Mouse (Mus musculus): ENCODE results near the gene V1ra8.
"Not testable (repeated sequence)": the region's sequence is repeated elsewhere in the genome, so short reads cannot be mapped to it uniquely, and the experiment has no call there.

The V1ra8 gene

DNA sequence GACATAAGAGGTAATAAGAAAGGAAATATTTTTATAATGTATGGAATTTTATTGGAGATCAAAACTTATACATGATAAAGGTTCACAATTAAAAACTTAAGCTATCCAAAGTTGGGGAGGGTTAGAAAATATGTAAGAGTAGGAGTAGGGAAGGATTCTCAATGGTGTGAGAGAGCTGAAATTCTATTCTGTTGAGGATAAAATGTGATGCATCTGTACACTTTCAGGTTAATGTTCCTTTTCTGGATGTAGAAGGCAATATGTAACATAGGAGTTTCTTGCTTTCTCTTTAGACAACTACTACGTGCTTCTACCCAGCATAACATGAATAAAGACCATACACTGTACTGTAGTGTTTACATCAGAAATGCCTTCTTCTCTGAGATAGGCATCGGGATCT lies at the start of gene V1ra8:
Gene V1ra8, plus strand, starts transcription at position 301 of the 400 bp plus-strand sequence.
- DNase-seq (ENCODE audit: low spot score in 2 of 2), result not testable (repeated sequence)

GRCm38 (mm10) chr6:90160139-90160538 lies 42.5 kb upstream of the V1ra8 start:
- DNase-seq (ENCODE audit: low spot score in 2 of 2), result no peak

DNA sequence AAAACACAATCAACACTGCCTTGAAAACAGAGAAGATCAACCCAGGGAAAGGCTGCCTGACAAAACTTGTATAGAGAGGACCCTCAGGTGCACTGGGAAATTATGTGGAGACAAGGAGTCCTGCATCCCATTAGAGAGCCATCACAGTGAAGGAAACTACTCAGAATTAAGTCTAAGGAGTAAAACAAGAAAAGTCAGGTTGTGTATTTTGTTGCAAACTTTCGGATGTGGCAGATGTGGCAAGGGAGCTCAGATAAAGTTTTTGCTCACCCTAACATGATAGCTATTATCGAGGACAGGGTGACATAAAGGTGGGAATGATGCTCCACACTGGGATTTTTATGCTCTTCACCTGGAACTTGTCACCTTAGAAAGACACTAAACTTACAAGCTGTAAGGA lies 28.1 kb upstream of the V1ra8 start, which contains the start of gene Vmn1r52:
Gene Vmn1r52, plus strand, starts transcription at position 301 of the 400 bp plus-strand sequence.
- DNase-seq (ENCODE audit: low spot score in 2 of 2), result no peak

- DNase-seq (ENCODE audit: low spot score in 2 of 2), result no peak
These were observed 21.7 kb downstream of the V1ra8 start, which contains the start of gene Vmn1r53 for GRCm38 (mm10) chr6:90224338-90224737. Gene Vmn1r53, minus strand, starts transcription at chr6:90224438.

GRCm38 (mm10) chr6:90232114-90232513 lies 29.5 kb downstream of the V1ra8 start:
- not testable (repeated sequence) for DNase-seq (ENCODE audit: low spot score in 2 of 2)

DNA sequence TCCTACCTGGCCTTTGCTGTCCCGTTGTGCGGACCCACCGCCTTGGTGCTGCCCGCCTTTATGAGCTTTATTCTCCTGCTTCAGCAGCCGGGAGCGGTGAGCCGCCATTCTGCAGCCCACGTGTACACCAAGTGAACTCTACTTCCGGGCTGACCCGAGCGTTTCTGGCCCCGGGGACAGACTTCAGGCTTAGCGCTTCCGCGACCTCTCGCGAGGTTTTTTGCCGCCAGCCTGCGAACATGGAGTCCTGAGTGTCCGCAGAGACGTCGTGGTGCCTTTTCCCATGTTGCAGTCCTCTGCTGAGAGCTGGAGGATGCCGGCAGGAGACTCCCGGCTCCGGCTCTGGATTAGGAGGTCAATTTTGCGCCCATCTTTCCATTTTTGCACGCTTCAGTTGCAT lies 30.1 kb downstream of the V1ra8 start:
- DNase-seq (ENCODE audit: low spot score in 2 of 2), result no peak

- DNase-seq (ENCODE audit: low spot score in 2 of 2), result no peak
These were observed 41.4 kb downstream of the V1ra8 start for GRCm38 (mm10) chr6:90244019-90244418.

DNA sequence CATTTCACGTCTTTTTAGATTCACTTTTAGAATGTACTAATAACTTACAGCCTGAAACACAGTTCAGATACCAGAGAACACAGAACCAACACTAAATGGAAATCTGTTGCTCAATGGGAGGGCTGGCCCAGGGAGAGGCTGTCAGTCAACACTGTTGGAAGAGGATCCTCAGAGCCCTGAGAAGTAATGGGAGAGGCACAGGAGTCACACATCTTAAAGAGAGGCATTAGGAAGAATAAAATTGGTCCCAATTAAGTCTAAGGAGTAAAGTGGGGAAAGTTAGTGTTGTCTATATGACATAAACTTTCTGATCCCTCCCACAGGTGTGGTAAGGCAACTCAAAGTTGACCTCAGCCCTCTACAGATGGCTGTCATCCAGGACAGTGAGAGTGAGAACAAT lies 43.4 kb downstream of the V1ra8 start, which contains the start of gene Vmn1r54:
Gene Vmn1r54, plus strand, starts transcription at position 301 of the 400 bp plus-strand sequence.
- DNase-seq (ENCODE audit: low spot score in 2 of 2), result no peak
